Mouse (Mus musculus) liver, postnatal 0 days (tissue): ENCODE data around the gene Amdhd1. TPM values are rescaled to one million over a fixed set of nuclear protein-coding genes. Genes with fewer than 3 reads are reported as not detected.

Source experiments
- ATAC-seq: fragments of 200-750 bp; cut with Nextera tagmentation; 2 replicates; pipeline ENCODE4 v1.8.0; 2017; ENCODE audit warnings: mild to moderate bottlenecking, moderate library complexity
- DNase-seq: peaks from one replicate; pipeline ENCODE4 v3.0.0-alpha.2; 2016
- H3K27ac ChIP-seq: fragments of 300-500 bp; sonication (generic); 2 replicates; pipeline ENCODE4 v1.5.1; 2014; ENCODE audit warnings: antibody characterized with exemption, moderate library complexity, mild to moderate bottlenecking, low read depth
- H3K27me3 ChIP-seq: fragments of 300-500 bp; sonication (generic); 2 replicates; pipeline ENCODE4 v1.6.1; 2014; ENCODE audit warnings: low read length, control low read depth, mixed read lengths; ENCODE audit not compliant: insufficient read depth
- H3K36me3 ChIP-seq: fragments of 300-500 bp; sonication (generic); replicated peaks from 2 replicates; pipeline ENCODE4 v1.6.1; 2014; ENCODE audit warnings: mild to moderate bottlenecking, control low read depth, low read length, moderate library complexity, mixed read lengths; ENCODE audit not compliant: insufficient read depth
- H3K4me1 ChIP-seq: fragments of 300-500 bp; sonication (generic); 2 replicates; pipeline ENCODE4 v1.6.1; 2014; ENCODE audit warnings: antibody characterized with exemption, mild to moderate bottlenecking, control low read depth; ENCODE audit not compliant: insufficient read depth
- H3K4me2 ChIP-seq: fragments of 300-500 bp; sonication (generic); 2 replicates; pipeline ENCODE4 v1.6.1; 2014; ENCODE audit warnings: low read depth, mild to moderate bottlenecking, low read length, moderate library complexity, mixed read lengths
- H3K4me3 ChIP-seq: fragments of 300-500 bp; sonication (generic); 2 replicates; pipeline ENCODE4 v1.5.1; 2014; ENCODE audit warnings: low read depth, low read length
- H3K9ac ChIP-seq: fragments of 300-500 bp; sonication (generic); replicated peaks from 2 replicates; pipeline ENCODE4 v1.6.1; 2014; ENCODE audit warnings: mild to moderate bottlenecking, moderate library complexity
- H3K9me3 ChIP-seq: fragments of 300-500 bp; sonication (generic); 2 replicates; pipeline ENCODE4 v1.6.1; 2016; ENCODE audit warnings: mild to moderate bottlenecking, control low read depth, low read length, mixed read lengths
- CTCF ChIP-seq: sonication (generic); IDR thresholded peaks from 2 replicates; pipeline ENCODE4 v1.5.1; 2016; ENCODE audit warnings: antibody characterized with exemption, low read depth
- EP300 ChIP-seq: IDR thresholded peaks from 2 replicates; pipeline ENCODE4 v1.6.1; 2016; ENCODE audit warnings: antibody characterized with exemption, low read depth, mild to moderate bottlenecking
- WGBS: fragments of 180-500 bp; shearing (Covaris S2); extraction: QIAGEN DNeasy Blood & Tissue Kit; methylation state at CpG from one replicate; pipeline ENCODE4 v1.1.7; 2014; ENCODE audit not compliant: insufficient replicate concordance; 5-methylcytosine and 5-hydroxymethylcytosine counted together
- polyA plus RNA-seq: library from polyadenylated mRNA; unstranded; fragments of >200 nt; fragmentation: Nextera tagmentation; extraction: Ambion mirVana; gene quantifications from 2 replicates; pipeline ENCODE4 v1.2.1, GENCODE M21; 2015

Gene Amdhd1
- 80.3 and 91.6 TPM in 2 replicates for polyA plus RNA-seq

- 2% methylated on average over 35 of the region's 35 CpGs for whole genome bisulfite sequencing
Observed at GRCm38 (mm10) chr10:93539775-93540430, at the start of gene Amdhd1. Amdhd1 (minus strand) TSS chr10:93540033.

DNA sequence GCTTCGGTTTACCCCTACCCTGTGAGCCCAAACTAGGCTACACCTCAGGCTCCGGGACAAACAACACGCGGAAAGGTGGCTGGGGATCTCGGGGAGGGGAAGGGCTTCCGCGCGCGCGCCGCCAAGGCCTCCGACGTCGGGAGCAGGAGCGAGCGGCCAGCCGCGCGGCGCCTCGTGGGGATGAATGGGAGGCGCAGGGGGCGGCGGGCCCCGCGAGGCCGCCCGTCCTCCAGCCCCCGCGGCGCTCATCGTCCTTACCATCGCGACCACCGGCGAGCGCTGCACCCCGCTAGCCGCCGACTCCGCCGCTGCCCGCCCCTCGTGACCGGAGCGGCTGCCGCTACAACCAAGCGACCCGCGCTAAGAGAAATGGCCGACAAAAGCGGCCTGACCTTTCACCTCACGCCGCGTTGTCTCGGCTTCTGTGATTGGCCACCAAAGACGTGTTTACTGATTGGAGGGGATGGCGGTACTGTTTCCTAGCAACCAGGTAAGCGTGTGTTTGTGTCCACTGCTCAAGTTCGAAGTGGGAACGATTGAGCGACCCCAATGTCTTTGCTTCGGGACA is 49.5 kb upstream of the Amdhd1 start, which contains the start of gene Snrpf:
Gene Snrpf (minus strand): TSS at position 426 of the 568 bp plus-strand sequence.
- DNase-seq = peak; percentile 93
- H3K4me1 ChIP-seq = peaks cover 15% of the 10 kb centered on the region
- peak within 1 kb of the TSS; percentile 84 for H3K4me3 ChIP-seq
- TF ChIP-seq CTCF (no peak), EP300 (no peak)
- ATAC-seq = peak; percentile 92
- H3K4me2 ChIP-seq = peak within 1 kb of the TSS; percentile 76
- no peaks in the 10 kb centered on the region for H3K9me3 ChIP-seq
- H3K36me3 ChIP-seq = peaks cover 14% of the 10 kb centered on the region; the same call in 1 of the 2 replicates
- H3K27me3 ChIP-seq = no peaks in the 10 kb centered on the region
- peak within 1 kb of the TSS; percentile 73 for H3K9ac ChIP-seq
- WGBS = under 1% methylated on average over 58 of the region's 63 CpGs
- peak within 1 kb of the TSS; percentile 74 for H3K27ac ChIP-seq

More at GRCm38 (mm10) chr10:93539775-93540430, at the start of gene Amdhd1:
- peak within 1 kb of the TSS; percentile 57 for H3K4me3 ChIP-seq
- no peaks in the 10 kb centered on the region for H3K27me3 ChIP-seq
- H3K9me3 ChIP-seq = no peaks in the 10 kb centered on the region
- H3K4me1 ChIP-seq = peaks cover 9% of the 10 kb centered on the region
- DNase-seq = peak; percentile 94
- H3K9ac ChIP-seq = peak within 1 kb of the TSS; percentile 63
- no peaks in the 10 kb centered on the region for H3K36me3 ChIP-seq
- peak within 1 kb of the TSS; percentile 82 for H3K27ac ChIP-seq
- ATAC-seq = peak; percentile 85
- H3K4me2 ChIP-seq = peak within 1 kb of the TSS; percentile 77
- peak; percentile 95 for TF ChIP-seq CTCF
- no peak for TF ChIP-seq EP300

- Histone ChIP-seq H3K27me3 (no peaks in the 10 kb centered on the region), H3K4me2 (peak overlapping the region; percentile 76), H3K36me3 (peaks cover 14% of the 10 kb centered on the region), H3K4me1 (peaks cover 15% of the 10 kb centered on the region), H3K9ac (peak overlapping the region; percentile 73), H3K9me3 (no peaks in the 10 kb centered on the region), H3K4me3 (peak overlapping the region; percentile 84), H3K27ac (peak overlapping the region; percentile 74)
- WGBS = 2% methylated on average over 11 of the region's 11 CpGs
- ATAC-seq (peak; percentile 36), DNase-seq (no peak)
- TF ChIP-seq CTCF (no peak), EP300 (no peak)
Observed at GRCm38 (mm10) chr10:93588796-93589195, 49.0 kb upstream of the Amdhd1 start.

- H3K4me1 ChIP-seq = no peaks in the 10 kb centered on the region
Observed at GRCm38 (mm10) chr10:93577271-93577886, 37.5 kb upstream of the Amdhd1 start.

DNA sequence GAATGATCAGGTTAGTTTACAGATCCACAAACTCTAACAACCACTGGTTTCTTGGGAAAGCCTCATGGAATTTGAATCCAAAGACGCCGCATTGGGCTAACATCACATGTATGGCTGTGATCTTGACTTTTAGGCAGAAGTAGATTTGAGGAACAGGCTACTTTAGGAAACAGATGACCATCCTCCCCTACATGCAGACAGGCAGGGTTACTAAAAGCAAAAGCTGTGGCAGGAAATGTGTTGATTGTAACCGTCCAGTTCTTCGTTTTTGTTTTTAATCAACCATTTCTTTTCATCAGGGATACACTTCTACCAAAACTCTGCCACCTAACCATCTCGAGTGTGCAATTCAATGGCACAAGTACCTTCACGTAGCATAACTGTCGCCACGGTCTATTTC is 36.1 kb upstream of the Amdhd1 start:
- TF ChIP-seq CTCF (no peak), EP300 (no peak)
- Histone ChIP-seq H3K36me3 (no peaks in the 10 kb centered on the region), H3K9ac (no peak overlapping the region), H3K9me3 (no peaks in the 10 kb centered on the region), H3K27ac (no peak overlapping the region), H3K4me3 (no peak overlapping the region), H3K4me2 (no peak overlapping the region), H3K4me1 (no peaks in the 10 kb centered on the region), H3K27me3 (no peaks in the 10 kb centered on the region)
- DNase-seq (no peak), ATAC-seq (no peak)
- WGBS = 53% methylated on average over 8 of the region's 8 CpGs

More at GRCm38 (mm10) chr10:93577271-93577886, 37.5 kb upstream of the Amdhd1 start:
- peak; percentile 92 for TF ChIP-seq CTCF
- TF ChIP-seq EP300 = no peak
- WGBS = 59% methylated on average over 13 of the region's 13 CpGs
- H3K9me3 ChIP-seq = no peaks in the 10 kb centered on the region
- no peak overlapping the region for H3K4me2 ChIP-seq
- peak; percentile 85 for DNase-seq
- H3K36me3 ChIP-seq = 0 out of 2 replicates have a peak, but pooled peaks cover 1% of the 10 kb centered on the region
- H3K9ac ChIP-seq = no peak overlapping the region
- no peak overlapping the region for H3K27ac ChIP-seq
- no peaks in the 10 kb centered on the region for H3K27me3 ChIP-seq
- peak; percentile 56 for ATAC-seq
- no peak overlapping the region for H3K4me3 ChIP-seq

- WGBS = 33% methylated on average over 4 of the region's 4 CpGs
- Histone ChIP-seq H3K4me2 (no peak overlapping the region), H3K4me1 (no peaks in the 10 kb centered on the region), H3K36me3 (no peaks in the 10 kb centered on the region), H3K27me3 (no peaks in the 10 kb centered on the region), H3K27ac (no peak overlapping the region), H3K9me3 (no peaks in the 10 kb centered on the region), H3K4me3 (no peak overlapping the region), H3K9ac (no peak overlapping the region)
- no peak for DNase-seq
- TF ChIP-seq CTCF (no peak), EP300 (no peak)
- peak; percentile 50; the same call in 1 of the 2 replicates for ATAC-seq
Observed at GRCm38 (mm10) chr10:93574966-93575365, 35.1 kb upstream of the Amdhd1 start.
